In the genomic region with DNA sequence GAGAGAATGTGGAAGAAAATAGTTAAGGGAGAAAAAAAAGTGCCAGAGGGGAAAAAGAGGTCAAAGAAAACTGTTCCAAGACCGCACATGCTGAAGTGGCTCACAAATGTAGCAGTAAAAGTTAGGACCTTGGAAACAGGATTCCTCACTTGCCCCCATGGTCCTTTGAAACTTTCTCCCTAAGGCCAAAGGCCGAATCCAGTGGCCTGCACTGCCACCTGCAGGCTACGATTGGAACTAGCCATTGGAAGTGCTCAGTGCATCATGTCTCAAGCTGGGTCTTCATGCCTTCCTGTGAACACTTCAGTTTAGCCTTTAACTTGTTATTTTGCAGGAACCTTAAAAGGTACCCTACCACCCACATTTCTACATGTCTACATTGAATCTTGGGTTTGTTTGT, we compare ENCODE assay signal across 9 mouse cellular contexts. TPM values are rescaled to one million over a fixed set of nuclear protein-coding genes. Genes with fewer than 3 reads are reported as not detected.
A peak's percentile ranks its signal among the peaks of the same experiment; 100 is the strongest.
DNase-seq lines count a peak whose midpoint lies in the region; ATAC-seq and TF ChIP-seq lines count a peak whose summit lies in the region.
"Had no signal": no experiment of that assay in that cellular context is flagged by ENCODE, and none has a peak within 500 bp of the region (broad histone marks: within the 10 kb centered on the region; RNA-seq: fewer than 3 reads in every experiment).

No protein-coding gene starts in this region.

- H3K27me3 ChIP-seq in E14TG2a.4 (ENCODE audit: insufficient read depth, low read length): no peaks in the 10 kb centered on the region
- no peaks in the 10 kb centered on the region for H3K27me3 ChIP-seq in small intestine, adult 2 months (ENCODE audit: control insufficient read depth, insufficient read depth, low read length)
- H3K27me3 ChIP-seq: liver, embryonic 13.5 days had no signal

- intact Hi-C loops in gastrocnemius, adult 2 months (cut with DNase I): loop anchor here (1.0 kb wide), 1 partner anchor 122 kb away; no protein-coding TSS in a partner anchor

- ATAC-seq in erythroid progenitor cell, adult 5-6 weeks (replicated peaks; ENCODE audit: low FRiP score, poor library complexity, severe bottlenecking): no peak

- no peaks in the 10 kb centered on the region for H3K36me3 ChIP-seq in E14TG2a.4 (ENCODE audit: insufficient read depth, low read length)
- H3K36me3 ChIP-seq in small intestine, adult 2 months (ENCODE audit: control insufficient read depth, insufficient read depth, low read length): no peaks in the 10 kb centered on the region
- H3K36me3 ChIP-seq: liver, embryonic 13.5 days had no signal

- H3K4me1 ChIP-seq in E14TG2a.4 (replicated peaks; ENCODE audit: low read depth, low read length): peaks cover 11% of the 10 kb centered on the region
- no peaks in the 10 kb centered on the region for H3K4me1 ChIP-seq in small intestine, adult 2 months (ENCODE audit: control insufficient read depth, insufficient read depth, insufficient read length, low read length)
- H3K4me1 ChIP-seq: liver, embryonic 13.5 days had no signal

- peak; percentile 82 for DNase-seq in B cell, adult 2 months
- peak; percentile 14 for DNase-seq in c-Kit-positive CD71-positive TER-119-positive erythroid progenitor cells, embryonic 14.5 days (ENCODE audit: low spot score)
- peak; percentile 65 for DNase-seq in gastrocnemius, adult 2 months
- DNase-seq in layer of hippocampus, adult 2 months (ENCODE audit: low spot score in 2 of 2): peak; percentile 33 to 69
- peak; percentile 64 for DNase-seq in lung, postnatal 25 days (ENCODE audit: low spot score)
- DNase-seq: liver, embryonic 13.5 days had no signal

- peak; percentile 92 for TF ChIP-seq CTCF in E14TG2a.4 (conservative IDR thresholded peaks at IDR 0.05; ENCODE audit: low read length)
- peak; percentile 94 for TF ChIP-seq CTCF in gastrocnemius, adult 2 months (IDR thresholded peaks at IDR 0.05)
- peak; percentile 97 for TF ChIP-seq CTCF in layer of hippocampus, adult 2 months (conservative IDR thresholded peaks at IDR 0.05)
- TF ChIP-seq CTCF in small intestine, adult 2 months (IDR thresholded peaks at IDR 0.05; ENCODE audit: extremely low read depth, insufficient read length, insufficient replicate concordance, low read depth, low read length): peak; percentile 89; the same call in 1 of the 2 replicates

- no peak for TF ChIP-seq POLR2A in small intestine, adult 2 months (IDR thresholded peaks at IDR 0.05; ENCODE audit: low read depth, low read length)

- no peaks in the 10 kb centered on the region for H3K9me3 ChIP-seq in E14TG2a.4 (ENCODE audit: low read length)
- H3K9me3 ChIP-seq: liver, embryonic 13.5 days had no signal

- no peak overlapping the region for H3K4me3 ChIP-seq in E14TG2a.4 (replicated peaks; ENCODE audit: low read length)
- no peak overlapping the region for H3K4me3 ChIP-seq in gastrocnemius, adult 2 months
- H3K4me3 ChIP-seq in layer of hippocampus, adult 2 months: no peak overlapping the region
- no peak overlapping the region for H3K4me3 ChIP-seq in small intestine, adult 2 months (ENCODE audit: low read depth, low read length)
- H3K4me3 ChIP-seq: liver, embryonic 13.5 days had no signal

- WGBS in small intestine, adult 2 months: 9% methylated on average over 3 of the region's 3 CpGs

- no peak overlapping the region for H3K27ac ChIP-seq in gastrocnemius, adult 2 months
- no peak overlapping the region for H3K27ac ChIP-seq in layer of hippocampus, adult 2 months
- H3K27ac ChIP-seq in small intestine, adult 2 months (ENCODE audit: insufficient read depth, low read depth, low read length): no peak overlapping the region
- H3K27ac ChIP-seq: liver, embryonic 13.5 days had no signal

RNA-seq across cellular contexts. Expression of a gene that starts 56.3 kb away (rescaled TPM):
- under 1 TPM; 0.05 to 0.14 TPM for total RNA-seq in gastrocnemius, adult 2 months (2021)
- total RNA-seq in layer of hippocampus, adult 2 months (2021): 1 to 10 TPM; 1.7 to 1.8 TPM
- 0.34 TPM in 2 replicates for polyA plus RNA-seq in small intestine, adult 2 months (2012; rRNA removed)
- 5.8 and 7.1 TPM in 2 replicates for total RNA-seq in erythroid progenitor cell, adult 5-6 weeks (2015; ENCODE audit: low replicate concordance)
- total RNA-seq in erythroid progenitor cell, adult 5-6 weeks (2017; ENCODE audit: low replicate concordance): 3.6 and 31.8 TPM in 2 replicates

Comparison
In these comparisons a context has a peak if more than half of its experiments do, and no peak if none do; other contexts are left out.
1. DNase-seq: peak in every context shown above with its lines; median percentile 82 in B cell, adult 2 months; 65 in gastrocnemius, adult 2 months; 64 in lung, postnatal 25 days; 51 in layer of hippocampus, adult 2 months; 14 in c-Kit-positive CD71-positive TER-119-positive erythroid progenitor cells, embryonic 14.5 days.